Comparison of ENCODE assay signal across 25 mouse cellular contexts in the genomic region with DNA sequence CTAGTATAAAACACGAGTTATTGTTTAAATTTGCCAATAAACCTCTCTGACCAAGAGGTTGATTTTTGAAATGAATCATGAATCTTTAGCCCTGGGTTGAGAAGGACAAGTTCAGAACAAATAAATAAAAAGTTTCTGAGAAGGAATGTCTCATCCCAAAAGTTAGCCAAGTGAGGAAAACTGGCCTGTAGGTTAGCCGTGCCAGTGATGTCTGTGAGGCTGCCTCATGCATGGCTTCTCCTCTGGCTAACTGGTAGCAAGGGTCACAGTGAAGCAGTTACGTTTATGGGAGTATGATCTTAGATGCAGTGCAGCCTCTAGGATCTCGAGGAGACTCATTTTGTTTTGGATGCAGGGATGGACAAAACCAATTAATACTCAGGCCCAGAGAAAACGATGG.
DNase-seq lines count a peak whose midpoint lies in the region; ATAC-seq and TF ChIP-seq lines count a peak whose summit lies in the region.
"Had no signal": no experiment of that assay in that cellular context is flagged by ENCODE, and none has a peak within 500 bp of the region (broad histone marks: within the 10 kb centered on the region; RNA-seq: fewer than 3 reads in every experiment).

No protein-coding gene starts in this region.

- no peak overlapping the region for H3K4me2 ChIP-seq in kidney, embryonic 14.5 days (replicated peaks; ENCODE audit: low read depth, low read length)
- no peak overlapping the region for H3K4me2 ChIP-seq in kidney, embryonic 16.5 days (replicated peaks; ENCODE audit: low read depth, low read length)
- H3K4me2 ChIP-seq in midbrain, embryonic 11.5 days: no peak overlapping the region
- H3K4me2 ChIP-seq in midbrain, embryonic 14.5 days (ENCODE audit: low read length): no peak overlapping the region
- H3K4me2 ChIP-seq: embryonic facial prominence, embryonic 13.5 days; embryonic facial prominence, embryonic 15.5 days; forebrain, embryonic 12.5 days had no signal

- no peaks in the 10 kb centered on the region for H3K36me3 ChIP-seq in kidney, adult 2 months (ENCODE audit: control insufficient read depth, insufficient read depth, low read length)
- no peaks in the 10 kb centered on the region for H3K36me3 ChIP-seq in kidney, embryonic 14.5 days (ENCODE audit: control insufficient read depth, insufficient read depth, low read length)
- no peaks in the 10 kb centered on the region for H3K36me3 ChIP-seq in kidney, embryonic 16.5 days (ENCODE audit: insufficient read depth, low read length)
- no peaks in the 10 kb centered on the region for H3K36me3 ChIP-seq in midbrain, embryonic 11.5 days (ENCODE audit: control insufficient read depth, insufficient read depth, low read length)
- no peaks in the 10 kb centered on the region for H3K36me3 ChIP-seq in midbrain, embryonic 14.5 days (ENCODE audit: control insufficient read depth, insufficient read depth, low read length)
- H3K36me3 ChIP-seq: embryonic facial prominence, embryonic 13.5 days; embryonic facial prominence, embryonic 15.5 days; forebrain, embryonic 10.5 days; forebrain, embryonic 12.5 days had no signal

- peaks cover 6% of the 10 kb centered on the region; the same call in 1 of the 2 replicates for H3K4me1 ChIP-seq in kidney, adult 2 months (ENCODE audit: control insufficient read depth, insufficient read depth, low read length)
- no peaks in the 10 kb centered on the region for H3K4me1 ChIP-seq in kidney, embryonic 14.5 days (ENCODE audit: control insufficient read depth, insufficient read depth, low read length)
- peaks cover 10% of the 10 kb centered on the region; the same call in 1 of the 2 replicates for H3K4me1 ChIP-seq in kidney, embryonic 16.5 days (ENCODE audit: insufficient read depth, low read length)
- H3K4me1 ChIP-seq in midbrain, embryonic 11.5 days (ENCODE audit: control insufficient read depth, insufficient read depth, low read length): 0 out of 2 replicates have a peak, but pooled peaks cover 3% of the 10 kb centered on the region
- H3K4me1 ChIP-seq in midbrain, embryonic 14.5 days (ENCODE audit: control insufficient read depth, insufficient read depth, low read length): no peaks in the 10 kb centered on the region
- H3K4me1 ChIP-seq: embryonic facial prominence, embryonic 15.5 days had no signal

- no peaks in the 10 kb centered on the region for H3K27me3 ChIP-seq in kidney, adult 2 months (replicated peaks; ENCODE audit: control insufficient read depth, insufficient read depth, low read length)
- H3K27me3 ChIP-seq in kidney, embryonic 14.5 days (ENCODE audit: control insufficient read depth, insufficient read depth, low read length): no peaks in the 10 kb centered on the region
- H3K27me3 ChIP-seq in kidney, embryonic 16.5 days (ENCODE audit: insufficient read depth, low read length): no peaks in the 10 kb centered on the region
- no peaks in the 10 kb centered on the region for H3K27me3 ChIP-seq in midbrain, embryonic 11.5 days (ENCODE audit: control insufficient read depth, insufficient read depth, low read length)
- H3K27me3 ChIP-seq in midbrain, embryonic 14.5 days (ENCODE audit: control insufficient read depth, insufficient read depth, low read length): no peaks in the 10 kb centered on the region
- H3K27me3 ChIP-seq: embryonic facial prominence, embryonic 13.5 days; embryonic facial prominence, embryonic 15.5 days; forebrain, embryonic 12.5 days had no signal

- no peaks in the 10 kb centered on the region for H3K9me3 ChIP-seq in kidney, embryonic 14.5 days (ENCODE audit: control insufficient read depth, low read length)
- no peaks in the 10 kb centered on the region for H3K9me3 ChIP-seq in kidney, embryonic 16.5 days (ENCODE audit: low read length)
- H3K9me3 ChIP-seq in midbrain, embryonic 11.5 days (ENCODE audit: control insufficient read depth, low read length): no peaks in the 10 kb centered on the region
- H3K9me3 ChIP-seq in midbrain, embryonic 14.5 days (ENCODE audit: control insufficient read depth, low read length): no peaks in the 10 kb centered on the region
- H3K9me3 ChIP-seq: embryonic facial prominence, embryonic 13.5 days; embryonic facial prominence, embryonic 15.5 days; forebrain, embryonic 10.5 days; forebrain, embryonic 12.5 days had no signal

- TF ChIP-seq CTCF in kidney, adult 2 months (conservative IDR thresholded peaks at IDR 0.05; ENCODE audit: insufficient read depth, insufficient read length, low read depth, low read length): no peak

- WGBS in kidney, adult 2 months: 54% methylated on average over 5 of the region's 5 CpGs
- 36% methylated on average over 5 of the region's 5 CpGs for WGBS in kidney, embryonic 14.5 days
- 33% methylated on average over 5 of the region's 5 CpGs for WGBS in kidney, embryonic 16.5 days
- 79% methylated on average over 5 of the region's 5 CpGs for WGBS in midbrain, embryonic 11.5 days
- 79% methylated on average over 5 of the region's 5 CpGs for WGBS in midbrain, embryonic 14.5 days

- H3K4me3 ChIP-seq in kidney, adult 2 months (ENCODE audit: insufficient read depth, low read depth, low read length): no peak overlapping the region
- no peak overlapping the region for H3K4me3 ChIP-seq in kidney, embryonic 14.5 days (ENCODE audit: low read length)
- H3K4me3 ChIP-seq in kidney, embryonic 16.5 days (ENCODE audit: low read length): no peak overlapping the region
- no peak overlapping the region for H3K4me3 ChIP-seq in midbrain, embryonic 11.5 days (ENCODE audit: low read depth, low read length)
- no peak overlapping the region for H3K4me3 ChIP-seq in midbrain, embryonic 14.5 days (replicated peaks; ENCODE audit: low read depth, low read length)
- H3K4me3 ChIP-seq: embryonic facial prominence, embryonic 13.5 days; embryonic facial prominence, embryonic 15.5 days; erythroblast, embryonic 14.5 days; forebrain, embryonic 10.5 days; forebrain, embryonic 12.5 days had no signal

- DNase-seq in kidney, adult 2 months: peak; percentile 64
- DNase-seq in kidney, postnatal 36 days: peak; percentile 10 to 12
- DNase-seq in midbrain, embryonic 11.5 days (ENCODE audit: low spot score, missing footprints): peak; percentile 54
- DNase-seq in midbrain, embryonic 14.5 days: no peak
- no peak for DNase-seq in c-Kit-positive CD71-positive TER-119-positive erythroid progenitor cells, embryonic 14.5 days (ENCODE audit: low spot score)
- DNase-seq: adrenal gland, adult 8-10 months; adrenal gland, postnatal 14 days; adrenal gland, postnatal 36 days; cerebellum, adult 11 months; cerebellum, adult 18-20 months; cerebellum, adult 8-10 months; cerebellum, adult 9-11 months; cerebellum, postnatal 14 days; cerebellum, postnatal 36 days; embryo, embryonic 11 days had no signal

- no peak for TF ChIP-seq POLR2A in kidney, adult 2 months (IDR thresholded peaks at IDR 0.05; ENCODE audit: low read depth, low read length)

- no peak for ATAC-seq in kidney, embryonic 14.5 days (ENCODE audit: low FRiP score, low TSS enrichment)
- ATAC-seq in kidney, embryonic 16.5 days (ENCODE audit: low FRiP score, low TSS enrichment): no peak; the same call in 1 of the 2 replicates
- ATAC-seq in midbrain, embryonic 11.5 days (ENCODE audit: low FRiP score): no peak
- ATAC-seq in midbrain, embryonic 14.5 days (ENCODE audit: low FRiP score, low TSS enrichment): no peak
- ATAC-seq: activated CD4-positive, CD25-positive, alpha-beta regulatory T cell, adult 4 months; forebrain, embryonic 14.5 days; forebrain, embryonic 16.5 days had no signal

- H3K27ac ChIP-seq in kidney, adult 2 months (ENCODE audit: insufficient read depth, low read depth, low read length): no peak overlapping the region
- no peak overlapping the region for H3K27ac ChIP-seq in kidney, embryonic 14.5 days (ENCODE audit: low read depth, low read length)
- no peak overlapping the region for H3K27ac ChIP-seq in kidney, embryonic 16.5 days (ENCODE audit: low read length)
- no peak overlapping the region for H3K27ac ChIP-seq in midbrain, embryonic 11.5 days (ENCODE audit: low read depth, low read length)
- no peak overlapping the region for H3K27ac ChIP-seq in midbrain, embryonic 14.5 days (replicated peaks; ENCODE audit: low read depth, low read length)
- H3K27ac ChIP-seq: embryonic facial prominence, embryonic 13.5 days; embryonic facial prominence, embryonic 15.5 days; forebrain, embryonic 10.5 days; forebrain, embryonic 12.5 days had no signal

- no peak overlapping the region for H3K9ac ChIP-seq in kidney, embryonic 14.5 days (ENCODE audit: low read depth, low read length)
- no peak overlapping the region for H3K9ac ChIP-seq in kidney, embryonic 16.5 days (replicated peaks; ENCODE audit: low read length)
- H3K9ac ChIP-seq in midbrain, embryonic 11.5 days (ENCODE audit: low read length): no peak overlapping the region
- H3K9ac ChIP-seq in midbrain, embryonic 14.5 days (replicated peaks; ENCODE audit: low read length): no peak overlapping the region
- H3K9ac ChIP-seq: embryonic facial prominence, embryonic 13.5 days; embryonic facial prominence, embryonic 15.5 days; forebrain, embryonic 12.5 days had no signal

Comparison
In these comparisons a context has a peak if more than half of its experiments do, and no peak if none do; other contexts are left out.
1. DNase-seq: peak in kidney, adult 2 months (single experiment), kidney, postnatal 36 days (2 of 2) and midbrain, embryonic 11.5 days (single experiment); none in midbrain, embryonic 14.5 days (single experiment) and c-Kit-positive CD71-positive TER-119-positive erythroid progenitor cells, embryonic 14.5 days (single experiment).